Mouse (Mus musculus) brain, embryonic 18.5 days (tissue): Measurements from ENCODE around the gene Slc25a28.

Experiments
- DNase-seq: peaks from one replicate; pipeline ENCODE4 v3.0.0-alpha.2; 2012; ENCODE audit warnings: low read depth, low spot score

Slc25a28 gene

DNA sequence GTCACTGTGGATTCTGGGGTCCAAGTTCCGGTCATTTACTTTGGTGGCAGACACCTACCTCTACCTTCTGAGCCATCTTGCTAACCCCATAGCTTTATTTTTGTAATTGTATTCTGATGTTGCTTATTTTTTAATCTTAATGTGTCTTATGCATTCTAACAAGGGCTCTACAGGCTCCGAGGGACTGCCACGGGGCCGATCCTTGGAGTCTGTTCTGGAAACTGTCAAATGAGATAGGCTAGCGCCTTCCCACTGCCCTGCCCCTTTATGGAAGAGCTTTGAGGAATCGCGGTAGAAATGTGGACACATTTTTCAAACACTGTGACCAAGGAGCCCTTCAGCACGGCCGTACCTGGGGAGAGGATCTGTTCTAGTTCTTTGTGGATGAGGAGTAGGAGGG lies 31.8 kb downstream of the Slc25a28 start:
- no peak for DNase-seq

DNA sequence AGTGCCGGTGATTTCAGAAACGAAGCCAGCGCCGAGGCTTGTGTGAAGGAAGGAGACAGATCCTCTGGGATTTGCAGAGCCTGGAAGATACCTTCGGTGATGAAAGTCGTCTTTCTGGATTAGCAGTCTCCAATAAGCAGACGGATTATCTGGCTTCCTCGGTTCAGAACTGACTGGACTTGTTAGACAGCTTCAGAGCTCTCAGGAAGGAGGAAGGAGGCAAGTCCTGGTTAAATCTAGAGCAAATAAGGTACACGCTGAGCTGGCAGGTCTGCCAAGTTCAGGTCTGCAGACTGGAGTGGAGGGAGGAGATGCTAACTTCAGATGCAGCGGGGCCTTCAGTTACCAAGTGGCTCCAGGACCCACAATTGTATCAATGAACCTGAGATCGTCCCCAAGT lies 32.8 kb downstream of the Slc25a28 start:
- DNase-seq: no peak

DNA sequence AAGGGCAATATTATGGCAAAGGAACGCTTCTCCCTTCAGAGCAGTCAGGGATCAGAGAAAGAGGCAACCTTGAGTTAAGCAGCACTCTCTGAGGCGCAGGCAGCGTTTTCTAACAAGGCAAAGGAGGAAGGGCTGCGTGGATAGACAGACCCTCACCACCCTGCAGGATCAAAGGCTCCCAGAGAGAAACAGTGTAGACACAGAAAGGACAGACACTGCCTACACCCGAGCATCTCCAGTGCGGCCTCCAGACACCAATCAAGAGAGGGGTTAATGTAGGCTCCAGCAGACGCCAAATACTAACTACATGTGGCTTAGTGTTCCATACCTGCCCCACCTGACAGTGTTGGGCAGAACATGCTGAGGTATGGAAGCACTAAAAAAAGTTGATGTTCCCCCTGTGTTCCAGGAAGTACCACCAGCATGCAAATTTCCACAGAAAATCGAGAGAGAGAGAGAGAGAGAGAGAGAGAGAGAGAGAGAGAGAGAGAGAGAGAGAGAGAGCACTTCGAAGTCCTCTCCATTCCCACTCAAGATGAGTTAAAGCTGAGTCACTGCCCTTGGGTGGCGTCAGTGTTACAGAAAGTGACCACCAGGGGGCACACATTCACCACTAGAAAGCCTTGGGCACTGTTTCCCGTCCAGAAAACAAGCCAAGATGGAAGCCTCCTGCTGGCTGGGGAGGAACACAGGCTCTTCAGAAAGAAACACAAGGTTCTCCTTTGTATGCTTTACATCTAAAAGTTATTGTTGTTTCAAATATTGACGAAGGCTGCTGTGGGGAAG lies 44.0 kb downstream of the Slc25a28 start:
- no peak for DNase-seq

DNA sequence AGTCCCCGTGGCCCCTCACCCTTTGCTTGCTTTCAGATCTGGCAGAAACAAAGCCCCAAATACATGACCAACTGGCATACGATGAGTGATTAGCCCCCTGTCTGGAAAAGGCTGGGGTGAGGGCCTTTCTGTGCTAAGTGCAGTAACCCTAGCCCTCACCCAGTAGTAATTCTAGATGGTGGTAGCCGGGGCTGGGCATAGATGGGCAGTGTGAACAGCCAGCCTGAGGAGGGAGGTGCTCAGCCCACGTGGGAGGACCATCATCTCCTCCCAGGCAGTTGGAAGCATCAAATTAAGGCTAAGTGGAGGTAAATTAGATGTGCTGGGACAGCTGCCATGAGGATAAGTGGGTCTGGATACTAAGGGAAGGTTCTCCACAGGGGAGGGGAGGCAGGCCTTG lies 45.6 kb downstream of the Slc25a28 start:
- DNase-seq: no peak

DNA sequence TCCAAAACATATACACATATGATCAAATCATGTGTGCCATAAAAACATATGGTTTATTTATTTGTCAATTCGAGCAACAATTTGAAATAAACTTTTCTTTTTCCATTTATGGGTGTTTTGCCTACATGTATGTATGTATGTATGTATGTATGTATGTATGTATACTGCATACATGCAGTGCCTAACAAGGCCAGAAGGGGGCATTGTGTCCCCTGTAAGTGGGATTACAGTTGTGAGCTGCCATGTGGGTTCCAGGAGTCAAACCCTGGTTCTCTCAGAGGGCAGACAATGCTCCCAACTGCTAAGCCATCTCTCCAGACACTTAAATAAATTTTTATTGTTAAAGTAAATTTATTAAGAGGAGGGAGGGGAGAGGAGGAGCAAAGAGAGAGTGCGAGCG lies 47.3 kb downstream of the Slc25a28 start:
- DNase-seq: no peak

DNA sequence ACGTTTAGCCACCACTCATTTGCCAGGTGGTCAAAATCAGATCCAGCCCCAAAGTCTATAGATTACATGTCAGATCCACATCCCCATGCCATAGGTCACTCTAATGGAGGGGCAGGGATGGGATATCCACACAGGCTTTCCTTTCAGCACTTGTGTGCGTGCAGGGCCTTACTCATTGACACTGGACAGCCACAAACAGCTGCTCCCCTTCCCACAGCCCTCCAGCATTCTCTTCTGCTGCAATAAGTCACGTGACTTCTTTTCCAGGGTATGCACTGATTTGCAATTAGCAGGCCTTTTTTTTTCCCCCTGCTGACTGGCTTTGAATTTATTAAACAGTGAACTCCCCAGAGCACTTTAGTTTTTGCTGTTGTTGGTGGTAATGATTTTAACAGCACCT lies 48.5 kb downstream of the Slc25a28 start:
- no peak for DNase-seq

DNA sequence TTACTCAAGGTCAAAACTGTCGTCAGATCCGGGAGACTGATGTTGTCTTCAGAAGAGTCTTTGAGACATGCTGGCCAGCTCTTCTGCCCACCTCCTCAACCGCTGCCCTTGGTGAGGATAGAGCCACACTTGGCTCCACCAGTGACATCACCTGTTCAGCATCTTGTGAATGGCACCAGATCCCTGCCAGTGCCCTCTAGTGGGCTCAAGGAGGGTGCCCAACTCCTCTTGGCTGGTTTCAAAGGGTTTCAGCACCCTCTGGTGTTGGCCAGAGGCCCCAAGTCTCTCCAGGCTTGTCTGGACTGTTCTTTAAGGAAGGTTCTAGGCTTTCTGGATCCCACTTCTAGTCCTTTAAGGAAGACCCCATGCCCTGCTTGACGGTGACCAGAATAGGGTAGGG lies 50.8 kb downstream of the Slc25a28 start:
- no peak for DNase-seq

DNA sequence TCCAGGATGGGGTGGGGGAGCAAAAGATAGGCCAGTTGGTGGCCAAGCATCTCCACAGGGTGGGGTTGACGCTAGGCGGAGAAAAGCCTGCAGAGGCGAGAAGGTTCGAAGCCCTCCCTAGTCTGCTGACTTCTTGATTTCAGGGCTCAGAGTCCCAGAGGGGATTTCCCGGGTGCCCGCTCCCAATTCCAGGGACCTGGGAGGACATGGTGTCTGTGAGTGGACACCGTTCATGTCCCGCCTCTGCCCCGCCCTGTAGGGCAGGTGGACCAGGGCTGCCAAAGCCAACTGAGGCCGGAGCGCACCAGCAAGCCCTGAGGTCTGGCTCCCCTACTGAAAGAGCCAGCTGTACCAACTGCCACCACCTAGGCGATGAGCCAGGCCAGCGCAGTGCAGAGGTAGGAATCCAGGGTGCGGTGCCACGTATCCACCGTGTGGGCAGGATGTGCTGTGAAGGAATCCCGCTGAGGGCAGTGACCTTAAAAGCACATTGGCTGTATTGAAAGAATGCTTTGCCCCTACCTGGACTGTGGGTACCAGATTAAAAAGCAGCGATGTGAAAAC lies 54.7 kb downstream of the Slc25a28 start:
- DNase-seq: no peak

DNA sequence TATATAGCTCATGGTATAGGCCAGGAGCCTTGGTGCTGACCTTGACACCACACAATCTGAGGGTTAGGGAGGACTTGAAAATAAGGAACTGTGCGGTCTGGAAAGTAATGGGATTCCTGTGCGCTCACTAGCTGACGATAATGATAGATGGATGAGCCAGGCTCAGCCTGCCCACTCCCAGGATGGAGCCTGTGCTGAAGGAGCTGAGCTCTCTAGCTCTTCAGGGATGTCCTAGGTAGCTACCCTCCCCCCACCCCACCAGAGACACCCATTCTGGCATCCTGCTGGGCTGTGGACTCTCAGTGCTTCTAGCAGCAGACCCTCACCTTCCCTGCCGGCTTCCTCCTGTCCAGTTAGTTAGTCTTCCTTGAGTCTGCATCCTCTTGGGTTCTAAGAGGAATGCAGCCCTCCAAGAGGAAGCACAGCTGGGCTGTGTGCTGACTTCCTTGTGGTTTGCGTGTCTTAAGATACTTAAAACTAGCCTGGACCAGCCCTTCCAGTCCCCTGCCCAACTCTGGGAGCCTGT lies 56.1 kb downstream of the Slc25a28 start:
- DNase-seq: no peak

DNA sequence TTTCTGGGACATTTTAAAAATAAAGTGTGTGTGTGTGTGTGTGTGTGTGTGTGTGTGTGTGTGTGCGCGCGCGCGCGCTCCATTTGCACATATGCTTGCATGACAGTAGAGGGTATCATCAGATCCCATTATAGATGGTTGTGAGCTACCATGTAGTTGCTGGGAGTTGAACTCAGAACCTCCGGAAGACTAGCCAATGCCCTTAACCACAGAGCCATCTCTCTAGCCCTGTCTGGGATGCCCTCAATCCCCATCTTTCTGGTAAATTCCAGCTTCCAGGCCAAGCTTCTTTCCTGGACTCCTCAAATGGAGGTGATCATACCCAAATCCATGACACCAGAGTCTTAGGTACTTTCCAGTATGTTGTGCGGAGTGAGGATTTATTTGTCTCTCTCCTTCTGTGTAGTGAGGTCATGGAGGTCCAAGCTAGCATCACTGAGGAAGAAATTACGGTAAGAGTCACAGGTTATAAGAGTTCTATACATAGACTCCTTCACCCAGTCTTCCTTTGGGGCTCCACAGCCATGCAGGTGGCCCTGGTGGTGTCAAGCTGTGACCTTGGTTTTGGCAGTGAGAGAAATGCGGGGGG lies 56.8 kb downstream of the Slc25a28 start:
- DNase-seq: no peak

DNA sequence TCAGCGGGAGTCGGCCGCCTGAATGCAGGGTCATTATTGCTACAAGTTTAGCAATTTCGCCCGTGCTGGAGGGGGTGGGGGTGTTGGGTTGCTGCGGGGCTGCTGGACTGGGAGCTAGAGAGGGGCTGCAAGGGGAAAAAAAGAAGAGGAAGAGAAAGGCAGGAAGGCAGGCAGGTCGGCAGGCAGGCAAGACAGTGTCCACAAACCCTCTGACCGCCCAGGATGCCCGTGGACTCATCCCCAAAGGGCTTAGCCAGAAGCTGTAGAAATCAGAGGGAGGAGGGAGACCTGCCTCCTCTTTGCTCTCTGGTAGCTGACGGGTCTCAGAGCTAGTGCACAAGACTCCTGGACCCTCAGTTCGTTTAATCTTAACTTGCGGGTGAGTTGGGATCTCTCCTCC lies 57.8 kb downstream of the Slc25a28 start:
- DNase-seq: no peak

DNA sequence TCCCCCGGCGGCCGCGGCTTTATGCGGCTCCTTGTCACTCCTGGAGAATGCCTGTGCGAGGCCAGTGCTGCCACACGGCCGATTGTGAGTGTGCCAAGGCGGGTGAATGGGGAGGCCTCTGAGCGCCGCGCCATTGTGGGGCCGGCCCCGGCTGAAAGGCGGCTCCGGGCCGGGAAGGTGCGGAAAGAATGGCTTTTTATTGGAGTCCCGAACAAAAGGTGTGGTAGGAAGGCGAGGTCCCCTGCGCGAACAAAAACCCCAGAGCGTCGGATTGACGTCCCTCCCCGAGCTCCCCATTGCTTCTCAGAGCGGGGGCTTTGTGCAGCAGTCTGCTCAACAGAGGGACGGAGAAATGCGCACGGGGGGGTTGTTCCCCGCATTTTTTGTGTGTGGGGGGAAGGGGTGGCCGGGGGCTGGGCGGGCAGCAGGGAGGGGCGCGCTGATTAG lies 58.2 kb downstream of the Slc25a28 start:
- DNase-seq: no peak

DNA sequence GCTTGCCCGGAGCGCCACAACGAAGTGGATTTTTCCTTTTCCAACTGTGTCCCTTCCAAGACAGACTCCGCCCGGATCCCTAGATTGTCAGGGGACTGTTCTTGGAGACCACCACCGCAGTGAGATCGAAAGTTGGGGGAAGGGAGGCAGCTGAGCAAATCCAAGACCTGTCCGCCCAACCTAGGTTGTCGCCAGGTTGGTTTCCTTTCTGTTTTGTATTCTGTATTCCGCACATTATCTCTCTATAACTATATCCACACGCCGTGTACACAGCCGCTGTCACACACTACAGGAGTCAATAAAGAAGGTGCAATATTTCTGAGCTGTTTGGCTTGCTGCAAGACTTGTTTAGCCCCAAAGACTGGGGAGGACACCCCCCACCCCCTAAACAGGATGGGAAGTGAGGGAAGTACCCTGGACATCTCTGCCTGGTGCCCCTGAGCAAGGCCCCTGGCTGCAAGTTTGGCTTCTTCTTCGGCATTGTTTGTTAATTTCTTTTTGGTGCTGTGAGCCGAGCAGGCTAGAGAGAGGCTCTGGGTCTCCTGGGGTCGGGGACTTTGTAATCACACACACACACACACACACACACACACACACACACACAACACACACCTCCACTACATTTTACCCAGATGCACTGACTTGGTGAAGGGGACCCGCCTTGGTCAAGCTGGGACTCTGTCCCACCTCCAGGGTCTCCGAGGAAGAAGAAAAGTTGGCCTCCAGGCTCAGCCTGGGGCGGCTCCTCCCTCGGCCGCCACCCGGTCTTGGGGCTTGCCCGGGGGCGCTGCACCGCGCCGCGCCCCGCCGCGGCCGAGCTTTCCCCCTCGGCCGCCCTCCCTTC lies 58.9 kb downstream of the Slc25a28 start:
- DNase-seq: no peak

DNA sequence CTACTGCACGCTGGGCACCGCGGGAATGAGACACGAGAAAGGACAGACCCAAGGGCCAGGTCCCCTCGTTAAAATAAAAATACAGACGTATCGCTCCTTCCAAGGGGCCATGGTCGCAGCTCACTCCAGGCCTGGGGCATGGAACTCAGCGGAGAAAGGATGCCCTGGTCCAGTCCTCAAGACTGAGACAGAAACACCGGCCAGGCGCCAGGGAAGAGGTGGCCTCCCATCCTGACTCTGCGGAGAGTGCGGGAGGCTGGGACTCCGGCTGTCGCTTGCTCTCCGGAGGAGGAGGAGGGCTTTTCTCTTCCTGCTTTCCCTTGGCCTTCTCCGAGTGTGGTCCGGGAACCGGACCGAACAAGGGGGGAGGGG lies 59.6 kb downstream of the Slc25a28 start:
- DNase-seq: no peak

DNA sequence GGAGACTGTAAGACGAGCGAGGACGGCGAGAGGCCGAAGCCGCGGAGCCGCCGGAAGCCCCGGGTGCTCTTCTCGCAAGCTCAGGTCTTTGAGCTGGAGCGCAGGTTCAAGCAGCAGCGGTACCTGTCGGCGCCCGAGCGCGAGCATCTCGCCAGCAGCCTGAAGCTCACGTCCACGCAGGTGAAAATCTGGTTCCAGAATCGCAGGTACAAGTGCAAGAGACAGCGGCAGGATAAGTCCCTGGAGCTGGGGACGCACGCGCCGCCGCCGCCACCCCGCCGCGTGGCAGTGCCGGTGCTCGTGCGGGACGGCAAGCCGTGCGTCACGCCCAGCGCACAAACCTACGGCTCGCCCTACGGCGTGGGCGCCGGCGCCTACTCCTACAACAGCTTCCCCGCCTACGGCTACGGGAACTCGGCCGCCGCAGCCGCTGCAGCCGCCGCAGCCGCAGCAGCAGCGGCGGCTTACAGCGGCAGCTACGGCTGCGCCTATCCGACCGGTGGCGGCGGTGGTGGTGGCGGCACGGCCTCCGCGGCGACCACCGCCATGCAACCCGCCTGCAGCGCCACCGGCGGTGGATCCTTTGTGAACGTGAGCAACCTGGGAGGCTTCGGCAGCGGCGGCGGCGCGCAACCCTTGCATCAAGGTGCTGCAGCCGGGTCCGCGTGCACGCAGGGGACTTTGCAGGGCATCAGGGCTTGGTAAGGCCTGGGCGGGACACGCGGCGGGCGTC lies 60.2 kb downstream of the Slc25a28 start:
- DNase-seq: no peak
